Comparison of ENCODE assay signal across 15 mouse cellular contexts in genomic region chr1:55915940-55916339, GRCm38 (mm10).
"Had no signal": no experiment of that assay in that cellular context is flagged by ENCODE, and none has a peak within 500 bp of the region (broad histone marks: within the 10 kb centered on the region; RNA-seq: fewer than 3 reads in every experiment).

No protein-coding gene starts in this region.

- H3K27me3 ChIP-seq: liver, embryonic 13.5 days; lung, embryonic 15.5 days; megakaryocyte, embryonic 14.5 days; midbrain, embryonic 15.5 days; neural tube, embryonic 12.5 days; stomach, embryonic 15.5 days had no signal

- ATAC-seq: liver, postnatal 0 days; midbrain, embryonic 15.5 days had no signal

- H3K4me2 ChIP-seq: limb, embryonic 12.5 days; liver, embryonic 13.5 days; lung, embryonic 15.5 days; midbrain, embryonic 11.5 days; midbrain, embryonic 15.5 days; neural tube, embryonic 12.5 days; stomach, embryonic 15.5 days had no signal

- H3K9me3 ChIP-seq: limb, embryonic 12.5 days; liver, embryonic 13.5 days; lung, embryonic 15.5 days; megakaryocyte, embryonic 14.5 days; midbrain, embryonic 15.5 days; neural tube, embryonic 12.5 days; stomach, embryonic 15.5 days had no signal

- H3K4me3 ChIP-seq: limb, embryonic 12.5 days; liver, embryonic 13.5 days; lung, embryonic 15.5 days; megakaryocyte, embryonic 14.5 days; midbrain, embryonic 15.5 days; neural tube, embryonic 12.5 days; stomach, embryonic 15.5 days had no signal

- H3K4me1 ChIP-seq: liver, embryonic 13.5 days; lung, embryonic 15.5 days; megakaryocyte, embryonic 14.5 days; midbrain, embryonic 15.5 days; neural tube, embryonic 12.5 days; stomach, embryonic 15.5 days had no signal

- H3K9ac ChIP-seq: limb, embryonic 12.5 days; liver, embryonic 13.5 days; liver, postnatal 0 days; lung, embryonic 15.5 days; midbrain, embryonic 15.5 days; neural tube, embryonic 12.5 days; stomach, embryonic 15.5 days had no signal

- DNase-seq: kidney, postnatal 25 days; liver; liver, embryonic 13.5 days; liver, postnatal 0 days; lung, postnatal 14 days; thymus, adult 2 months; thymus, postnatal 25 days had no signal

- H3K27ac ChIP-seq: limb, embryonic 12.5 days; liver, embryonic 13.5 days; lung, embryonic 15.5 days; macrophage; midbrain, embryonic 15.5 days; neural tube, embryonic 12.5 days; stomach, embryonic 15.5 days had no signal

- H3K36me3 ChIP-seq: limb, embryonic 12.5 days; liver, embryonic 13.5 days; lung, embryonic 15.5 days; midbrain, embryonic 15.5 days; neural tube, embryonic 12.5 days; stomach, embryonic 15.5 days had no signal
